Mouse (Mus musculus) mesoderm, embryonic 11.5 days (tissue): ENCODE results near the gene Pgr.
A peak's percentile ranks its signal among the peaks of the same experiment; 100 is the strongest.

Experiments used
- DNase-seq: peaks from one replicate; pipeline ENCODE4 v3.0.0-alpha.2; 2012; ENCODE audit warnings: low read depth, low spot score

Pgr gene

DNA sequence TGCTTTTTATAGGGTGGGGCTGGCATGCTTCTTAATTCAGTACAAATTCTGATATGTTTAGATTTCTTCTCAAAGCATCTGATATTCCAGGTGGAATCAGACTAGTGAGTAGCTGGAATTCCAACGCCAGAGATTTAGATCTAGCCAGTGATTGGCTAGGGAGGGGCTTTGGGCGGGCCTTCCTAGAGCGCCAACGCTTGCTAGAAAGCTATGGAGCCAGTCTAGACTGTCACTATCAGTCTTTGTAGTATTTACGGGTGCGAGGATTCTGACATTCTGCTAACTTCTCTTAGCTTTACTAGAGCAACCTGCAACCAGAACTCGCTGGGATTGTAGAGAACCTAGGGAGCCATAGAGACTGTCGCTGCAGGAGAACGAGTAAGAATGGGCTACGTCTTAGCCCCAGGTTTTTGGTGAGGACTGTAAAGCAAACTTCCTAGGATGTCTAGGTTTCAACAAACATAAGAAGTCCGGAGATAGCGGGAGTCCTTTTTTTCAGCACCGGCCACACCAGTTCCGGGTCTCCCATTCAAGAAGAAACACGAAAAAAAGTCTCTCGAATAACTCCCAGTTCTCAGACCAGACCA, at the start of gene Pgr:
Gene Pgr (plus strand): TSS at position 218 of the 587 bp plus-strand sequence.
- peak; percentile 8 for DNase-seq

DNA sequence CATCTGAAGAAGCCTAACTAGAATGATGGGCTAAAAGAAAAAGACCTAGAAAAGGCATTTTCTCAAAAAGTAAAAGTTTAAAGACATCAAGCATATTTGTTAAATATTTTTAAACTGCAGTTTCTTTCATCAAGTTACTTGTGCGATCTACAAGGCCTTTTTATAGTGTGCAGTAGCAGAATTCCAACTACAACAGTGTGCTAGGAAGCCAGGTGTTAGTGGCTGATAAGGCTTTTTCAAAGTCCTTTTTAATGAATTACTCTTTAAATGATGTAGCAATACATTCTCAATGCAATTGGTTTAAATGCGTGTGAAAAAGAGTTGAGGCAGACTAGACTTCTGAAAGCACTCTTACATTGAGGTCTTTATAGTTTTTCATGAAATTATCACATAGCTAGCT, 42.2 kb upstream of the Pgr start:
- no peak for DNase-seq

DNA sequence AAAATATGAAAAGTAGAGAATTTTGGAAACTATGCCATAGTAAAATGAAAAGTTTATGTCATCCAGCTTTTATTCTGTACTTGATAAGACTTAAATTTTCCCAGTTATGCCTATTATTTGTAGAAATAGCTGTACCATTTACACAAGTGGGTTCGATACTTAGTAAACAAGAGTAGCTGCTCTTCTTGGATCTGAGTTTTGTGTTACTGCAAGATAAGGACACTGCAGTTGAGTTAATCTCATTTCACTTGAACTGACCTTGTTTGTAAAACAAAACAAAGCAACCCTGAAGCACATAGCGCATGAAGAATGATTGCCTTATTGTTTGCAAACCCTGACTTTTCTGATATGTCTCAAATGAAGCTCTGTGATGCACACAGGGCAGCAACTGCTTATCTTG, 31.1 kb upstream of the Pgr start:
- no peak for DNase-seq

DNA sequence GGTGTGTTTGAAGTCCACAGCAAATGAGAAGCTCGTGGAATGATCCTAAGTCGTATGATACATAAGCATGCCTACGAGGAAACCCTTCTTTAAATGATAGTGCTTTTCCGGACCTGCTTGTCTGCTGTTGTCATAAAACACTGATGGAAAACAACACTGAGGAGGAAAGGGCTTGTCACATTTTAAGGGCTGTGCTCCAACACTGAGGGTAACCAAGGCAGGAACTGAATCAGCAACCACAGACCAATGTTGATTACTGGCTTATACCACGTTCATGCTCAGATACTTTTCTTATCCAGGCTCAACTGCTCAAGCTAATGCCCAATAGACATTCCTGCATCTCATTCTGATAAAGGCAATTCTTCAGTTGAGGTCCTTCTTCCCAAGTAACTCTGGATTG, 4.4 kb upstream of the Pgr start:
- DNase-seq = no peak

DNA sequence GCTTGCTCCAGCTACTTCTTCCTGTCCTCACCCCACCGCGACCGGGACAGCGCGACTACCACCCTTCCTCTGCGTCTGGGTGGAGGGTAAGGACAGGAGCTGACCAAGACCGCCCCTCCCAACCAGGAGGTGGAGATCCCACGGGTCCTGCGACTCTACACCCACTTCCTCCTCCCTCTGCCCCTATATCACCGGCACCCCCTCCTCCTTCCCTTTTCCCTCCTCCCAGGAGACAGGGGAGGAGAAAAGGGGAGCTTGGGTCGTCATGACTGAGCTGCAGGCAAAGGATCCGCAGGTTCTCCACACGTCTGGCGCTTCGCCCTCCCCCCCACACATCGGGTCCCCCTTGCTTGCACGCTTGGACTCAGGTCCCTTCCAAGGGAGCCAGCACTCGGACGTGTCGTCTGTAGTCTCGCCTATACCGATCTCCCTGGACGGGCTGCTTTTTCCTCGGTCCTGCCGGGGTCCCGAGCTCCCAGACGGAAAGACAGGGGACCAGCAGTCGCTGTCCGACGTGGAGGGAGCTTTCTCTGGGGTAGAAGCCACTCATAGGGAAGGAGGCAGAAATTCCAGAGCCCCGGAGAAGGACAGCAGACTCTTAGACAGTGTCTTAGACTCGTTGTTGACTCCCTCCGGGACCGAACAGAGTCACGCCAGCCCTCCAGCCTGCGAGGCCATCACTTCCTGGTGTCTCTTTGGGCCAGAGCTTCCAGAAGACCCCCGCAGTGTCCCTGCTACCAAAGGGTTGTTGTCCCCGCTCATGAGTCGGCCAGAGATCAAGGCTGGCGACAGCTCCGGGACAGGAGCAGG, 775 bp downstream of the Pgr start:
- peak; percentile 27 for DNase-seq

DNA sequence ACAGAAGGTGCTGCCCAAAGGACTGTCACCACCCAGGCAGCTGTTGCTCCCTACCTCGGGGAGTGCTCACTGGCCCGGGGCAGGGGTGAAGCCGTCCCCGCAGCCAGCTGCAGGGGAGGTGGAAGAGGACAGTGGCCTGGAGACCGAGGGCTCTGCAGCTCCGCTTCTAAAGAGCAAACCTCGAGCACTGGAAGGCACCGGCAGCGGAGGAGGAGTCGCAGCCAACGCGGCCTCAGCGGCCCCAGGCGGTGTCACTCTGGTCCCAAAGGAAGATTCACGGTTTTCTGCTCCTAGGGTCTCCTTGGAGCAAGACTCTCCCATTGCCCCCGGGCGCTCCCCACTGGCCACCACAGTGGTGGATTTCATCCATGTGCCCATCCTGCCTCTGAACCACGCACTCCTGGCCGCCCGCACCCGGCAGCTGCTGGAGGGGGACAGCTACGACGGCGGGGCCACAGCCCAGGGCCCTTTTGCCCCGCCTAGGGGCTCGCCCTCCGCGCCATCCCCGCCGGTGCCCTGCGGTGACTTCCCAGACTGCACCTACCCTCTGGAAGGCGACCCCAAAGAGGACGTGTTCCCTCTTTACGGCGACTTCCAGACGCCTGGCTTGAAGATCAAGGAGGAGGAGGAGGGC, 1.5 kb downstream of the Pgr start:
- no peak for DNase-seq

DNA sequence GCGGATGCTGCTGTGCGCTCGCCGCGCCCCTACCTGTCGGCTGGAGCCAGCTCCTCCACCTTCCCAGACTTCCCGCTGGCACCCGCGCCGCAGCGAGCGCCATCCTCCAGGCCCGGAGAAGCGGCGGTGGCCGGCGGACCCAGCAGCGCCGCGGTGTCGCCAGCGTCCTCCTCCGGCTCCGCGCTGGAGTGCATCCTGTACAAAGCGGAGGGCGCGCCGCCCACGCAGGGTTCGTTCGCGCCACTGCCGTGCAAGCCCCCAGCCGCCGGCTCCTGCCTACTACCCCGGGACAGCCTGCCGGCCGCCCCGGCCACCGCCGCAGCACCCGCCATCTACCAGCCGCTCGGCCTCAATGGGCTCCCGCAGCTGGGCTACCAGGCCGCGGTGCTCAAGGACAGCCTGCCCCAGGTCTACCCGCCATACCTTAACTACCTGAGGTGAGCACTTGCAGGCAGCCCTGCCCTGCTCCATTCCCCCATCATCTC, 2.1 kb downstream of the Pgr start:
- DNase-seq = peak; percentile 37

DNA sequence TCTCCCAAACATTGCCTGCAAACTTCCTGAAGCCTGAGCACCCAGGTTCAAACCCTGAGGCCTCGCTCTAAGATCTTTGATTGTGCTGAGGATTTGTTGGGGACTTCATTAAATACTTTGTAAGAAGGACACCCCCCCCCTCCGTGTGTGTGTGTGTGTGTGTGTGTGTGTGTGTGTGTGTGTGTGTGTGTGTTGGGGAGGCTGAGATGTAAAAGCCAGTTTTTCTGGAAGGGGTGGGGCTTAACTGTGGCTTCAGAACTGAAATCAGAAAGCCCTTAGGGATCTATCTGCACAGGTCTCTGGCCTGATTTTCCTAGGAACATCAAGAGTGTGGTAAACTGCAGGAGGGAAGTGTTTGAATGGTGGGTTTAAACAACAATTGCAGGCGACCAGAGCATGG, 2.6 kb downstream of the Pgr start:
- no peak for DNase-seq

DNA sequence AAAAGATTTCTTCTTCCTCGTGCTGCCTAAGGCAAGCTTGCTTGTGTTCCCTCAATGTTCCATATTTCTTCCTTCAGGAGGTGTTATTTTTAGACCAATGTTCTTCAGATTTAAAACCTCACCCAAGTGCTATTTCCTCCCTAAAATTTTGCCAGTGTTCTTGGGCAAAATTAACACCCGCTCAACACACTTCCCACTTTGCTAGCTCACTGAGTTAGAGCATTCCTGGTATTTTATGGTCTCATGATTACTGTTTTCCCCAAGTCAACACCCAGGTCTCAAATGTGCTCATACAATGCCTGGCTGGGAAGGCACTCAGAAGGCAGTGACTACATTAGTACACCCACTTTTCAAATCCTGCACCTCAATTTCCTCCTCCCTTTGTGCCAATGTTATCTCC, 27.9 kb downstream of the Pgr start:
- DNase-seq = no peak

DNA sequence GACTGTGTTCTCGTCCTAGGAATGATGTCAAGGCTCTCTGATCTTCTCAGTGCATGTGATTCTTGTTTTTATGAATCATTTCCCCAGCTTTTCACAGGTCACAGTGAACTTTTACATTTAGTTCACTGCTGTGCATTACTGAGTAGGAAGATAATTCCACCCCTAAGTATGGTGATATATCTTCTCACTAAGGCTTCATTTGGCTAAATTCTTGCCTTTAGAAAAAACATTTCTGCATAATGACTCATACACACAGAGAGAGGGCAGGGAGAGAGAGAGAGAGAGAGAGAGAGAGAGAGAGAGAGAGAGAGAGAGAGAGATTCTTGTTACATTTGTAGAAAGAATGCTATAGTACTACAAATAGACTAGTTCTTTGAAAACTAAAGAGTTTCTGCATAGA, 38.1 kb downstream of the Pgr start:
- no peak for DNase-seq

DNA sequence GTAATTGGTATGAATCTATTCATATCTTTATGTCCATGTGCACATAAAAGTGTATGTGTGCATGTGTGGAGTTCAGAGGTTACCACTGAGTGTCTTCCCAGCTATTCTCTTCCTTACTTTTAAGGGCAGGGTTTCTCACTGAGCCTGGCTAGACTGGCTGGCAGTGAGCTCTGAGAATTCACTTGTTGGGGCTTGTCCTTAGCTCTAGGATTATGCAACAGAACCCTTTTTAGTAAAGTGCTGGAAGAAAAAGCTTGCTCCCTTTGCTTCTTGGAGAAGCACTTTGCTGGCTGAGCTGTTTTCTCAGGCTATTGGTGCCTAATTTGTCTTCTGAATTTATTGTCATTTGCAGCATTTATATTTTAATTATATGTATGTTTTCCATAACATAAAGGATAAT, 53.7 kb downstream of the Pgr start:
- DNase-seq = no peak

DNA sequence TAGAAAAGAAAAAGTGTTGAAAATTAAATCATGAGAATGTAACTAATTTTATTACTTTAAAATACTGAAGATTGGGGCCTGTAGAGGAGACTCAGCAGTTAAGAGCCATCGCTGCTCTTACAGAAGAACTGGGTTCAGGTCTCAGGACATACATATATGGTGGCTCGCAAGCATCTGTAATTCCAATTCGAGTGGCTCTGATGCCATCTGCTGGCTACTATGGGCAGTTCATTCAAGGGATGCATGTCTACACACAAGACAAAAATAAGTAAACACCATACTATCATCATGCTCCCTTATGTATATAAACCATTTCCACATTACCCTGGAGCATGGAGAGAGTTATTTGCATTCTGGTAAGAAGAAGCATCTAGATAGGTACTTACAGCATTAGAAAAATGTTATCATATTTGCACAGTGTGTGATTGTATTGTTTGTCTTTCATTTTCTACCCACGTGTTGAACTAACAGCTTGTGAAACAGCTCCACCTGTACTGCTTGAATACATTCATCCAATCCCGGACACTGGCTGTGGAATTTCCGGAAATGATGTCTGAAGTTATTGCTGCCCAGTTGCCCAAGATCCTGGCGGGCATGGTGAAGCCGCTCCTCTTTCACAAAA, 65.0 kb downstream of the Pgr start:
- peak; percentile 48 for DNase-seq

DNA sequence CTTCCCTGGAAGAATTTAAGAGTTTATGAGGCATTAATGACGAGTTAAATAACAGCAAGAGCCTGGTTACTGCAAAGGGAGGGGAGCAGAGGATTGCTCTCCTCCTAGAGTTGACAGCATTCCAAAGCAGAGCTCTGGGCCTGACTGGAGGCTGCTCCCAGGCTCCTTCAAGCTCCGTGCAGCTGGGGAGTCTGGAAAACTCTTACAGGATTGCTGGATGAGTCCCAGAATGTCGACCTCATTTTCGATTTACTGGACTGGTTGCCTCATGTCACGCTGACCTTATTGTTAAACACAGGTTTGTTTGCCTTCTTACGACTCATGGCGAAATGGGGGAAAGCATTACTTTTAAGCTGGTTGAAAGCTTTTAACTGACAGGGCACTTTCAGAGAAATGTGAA, 70.6 kb downstream of the Pgr start:
- DNase-seq = no peak

DNA sequence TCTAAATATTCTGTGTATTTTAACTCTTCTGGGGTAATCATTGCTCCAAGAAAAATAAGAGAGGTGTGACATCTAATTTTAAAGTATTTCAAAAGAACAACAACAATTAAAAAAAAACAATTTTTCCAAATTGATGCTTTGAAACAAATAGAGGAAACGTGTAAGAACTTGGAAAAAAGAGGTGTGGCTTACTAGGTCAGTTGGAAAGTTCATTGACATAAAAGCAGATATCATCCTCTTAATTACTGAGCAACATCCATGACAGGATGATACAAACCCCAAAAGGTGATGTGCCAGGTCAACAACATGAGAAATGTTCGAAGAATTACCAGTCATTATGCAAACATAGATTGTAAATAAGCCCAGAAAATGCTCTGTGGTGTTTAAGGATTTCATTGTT, 71.9 kb downstream of the Pgr start, which contains the start of gene Gm16485:
Gene Gm16485 (plus strand): TSS at position 301 of the 400 bp plus-strand sequence.
- no peak for DNase-seq

DNA sequence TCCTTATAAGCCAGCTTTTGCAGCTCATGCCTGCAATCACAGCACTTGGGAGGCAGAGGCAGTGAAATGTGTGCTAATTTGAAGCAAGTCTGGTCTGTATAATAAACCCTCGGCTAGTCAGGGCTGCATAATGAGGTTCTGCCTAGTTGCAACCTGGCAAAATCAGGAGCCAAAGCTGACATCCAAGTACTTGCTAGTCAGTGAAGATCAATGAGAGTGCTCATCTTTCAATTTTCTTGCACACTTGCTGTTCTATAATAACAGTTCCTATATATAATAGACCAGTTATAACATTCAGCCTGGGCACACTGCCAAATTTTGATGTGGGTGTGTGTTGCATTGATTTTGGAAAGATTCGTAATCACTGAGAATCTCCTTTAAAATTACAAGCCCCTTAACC, 78.1 kb downstream of the Pgr start:
- no peak for DNase-seq

DNA sequence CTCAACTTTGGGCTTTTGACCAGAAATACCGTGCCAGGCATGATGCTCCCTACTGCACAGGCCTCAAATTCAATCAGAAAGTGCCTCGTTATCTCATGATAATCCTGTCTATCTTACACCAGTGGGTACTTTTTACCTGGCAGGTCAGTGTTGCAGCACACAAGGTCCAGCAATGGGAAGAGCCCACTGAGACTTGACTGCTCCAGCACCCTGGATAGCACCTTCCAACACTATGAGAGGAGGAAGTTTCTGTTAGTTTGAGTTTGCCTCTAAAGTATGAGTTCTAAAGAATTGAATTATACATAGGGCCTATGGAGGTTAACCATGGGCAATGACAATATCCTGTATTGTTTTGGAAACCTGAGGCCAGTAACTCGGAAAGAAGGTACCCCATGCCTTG, 82.7 kb downstream of the Pgr start:
- DNase-seq = no peak

DNA sequence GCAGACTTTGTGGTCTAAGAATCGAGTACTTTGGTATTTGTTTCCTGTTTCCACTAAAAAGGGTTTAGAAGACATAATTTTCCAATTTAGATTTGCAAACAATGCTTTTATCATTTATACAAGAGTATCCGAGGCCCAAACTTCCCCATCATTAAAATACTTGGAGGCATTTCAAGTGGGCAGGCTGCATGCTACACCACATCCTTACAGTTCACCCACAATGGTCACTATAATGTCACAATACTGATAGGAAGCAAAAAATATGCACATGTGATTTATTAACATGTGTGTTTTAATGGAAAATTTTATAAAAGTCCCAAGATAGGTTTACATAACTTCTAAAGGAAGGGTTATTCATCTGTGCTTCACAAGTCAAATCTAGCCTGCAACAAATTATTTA, 96.9 kb downstream of the Pgr start:
- DNase-seq = no peak

DNA sequence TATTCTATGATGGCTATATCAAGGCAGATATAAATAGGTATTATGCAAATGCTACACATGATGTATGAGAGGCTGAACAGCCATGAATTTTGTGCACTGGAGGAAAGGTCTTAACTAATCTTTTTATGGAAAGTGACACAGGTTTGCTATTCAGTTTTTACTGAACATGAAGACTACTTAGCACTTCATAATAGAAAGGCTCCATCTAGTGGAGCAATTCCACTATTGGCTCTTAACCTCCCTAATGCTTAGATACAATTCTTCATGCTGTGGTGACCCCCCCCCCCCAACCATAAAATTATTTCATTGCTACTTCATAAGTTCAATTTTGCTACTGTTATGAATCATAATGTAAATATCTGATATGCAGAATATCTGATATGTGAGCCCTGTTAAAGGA, 101.5 kb downstream of the Pgr start:
- no peak for DNase-seq

DNA sequence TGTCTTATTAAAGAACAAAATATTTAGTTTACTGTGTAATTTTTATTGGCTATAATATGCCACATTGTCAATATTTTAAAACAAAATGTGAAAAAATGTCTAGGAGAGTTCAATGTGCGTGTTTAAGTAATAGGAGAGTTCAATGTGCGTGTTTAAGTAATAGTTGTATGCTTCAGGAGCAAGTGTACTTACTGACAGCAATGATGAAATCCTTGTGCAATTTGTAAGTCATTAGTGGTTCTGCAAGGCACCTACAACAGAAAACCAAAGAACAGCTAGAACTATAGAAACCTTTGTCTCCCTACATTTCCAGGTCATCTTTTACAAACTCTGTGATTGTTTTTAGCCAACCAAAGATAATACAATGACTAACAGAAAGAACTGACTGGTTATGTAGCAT, 115.5 kb downstream of the Pgr start:
- no peak for DNase-seq
